Mouse (Mus musculus) hindbrain, embryonic 11.5 days (tissue): ENCODE data around the gene Slc30a3. TPM values are rescaled to one million over a fixed set of nuclear protein-coding genes. Genes with fewer than 3 reads are reported as not detected.
"Not testable (repeated sequence)": the region's sequence is repeated elsewhere in the genome, so short reads cannot be mapped to it uniquely, and the experiment has no call there.

Experiments
- ATAC-seq: fragments of 200-750 bp; cut with Nextera tagmentation; 2 replicates; pipeline ENCODE4 v1.8.0; 2017; ENCODE audit warnings: mild to moderate bottlenecking, moderate TSS enrichment, moderate library complexity; ENCODE audit not compliant: low FRiP score
- DNase-seq: peaks from one replicate; pipeline ENCODE4 v3.0.0-alpha.2; 2015; ENCODE audit warnings: low spot score
- H3K27ac ChIP-seq: fragments of 300-500 bp; sonication (generic); 2 replicates; pipeline ENCODE4 v1.5.1; 2014; ENCODE audit warnings: mild to moderate bottlenecking, low read depth, low read length
- H3K27me3 ChIP-seq: fragments of 300-500 bp; sonication (generic); 2 replicates; pipeline ENCODE4 v1.6.1; 2014; ENCODE audit warnings: mild to moderate bottlenecking, low read length, moderate library complexity, mixed read lengths; ENCODE audit not compliant: control insufficient read depth, insufficient read depth
- H3K36me3 ChIP-seq: fragments of 300-500 bp; sonication (generic); 2 replicates; pipeline ENCODE4 v1.6.1; 2014; ENCODE audit warnings: mild to moderate bottlenecking, low read length, moderate library complexity, mixed read lengths; ENCODE audit not compliant: control insufficient read depth, insufficient read depth
- H3K4me1 ChIP-seq: fragments of 300-500 bp; sonication (generic); replicated peaks from 2 replicates; pipeline ENCODE4 v1.6.1; 2014; ENCODE audit warnings: low read length, mixed read lengths; ENCODE audit not compliant: control insufficient read depth, insufficient read depth
- H3K4me2 ChIP-seq: fragments of 300-500 bp; sonication (generic); replicated peaks from 2 replicates; pipeline ENCODE4 v1.6.1; 2014; ENCODE audit warnings: mild to moderate bottlenecking, low read depth, low read length
- H3K4me3 ChIP-seq: fragments of 300-500 bp; sonication (generic); 2 replicates; pipeline ENCODE4 v1.5.1; 2014; ENCODE audit warnings: low read depth, low read length
- H3K9ac ChIP-seq: fragments of 300-500 bp; sonication (generic); 2 replicates; pipeline ENCODE4 v1.6.1; 2014; ENCODE audit warnings: low read depth, low read length
- H3K9me3 ChIP-seq: fragments of 300-500 bp; sonication (generic); 2 replicates; pipeline ENCODE4 v1.6.1; 2016; ENCODE audit warnings: low read length; ENCODE audit not compliant: control insufficient read depth
- WGBS: fragments of 180-500 bp; shearing (Covaris S2); extraction: QIAGEN DNeasy Blood & Tissue Kit; methylation state at CpG from one replicate; pipeline ENCODE4 v1.1.7; 2014; 5-methylcytosine and 5-hydroxymethylcytosine counted together
- polyA plus RNA-seq: library from polyadenylated mRNA; unstranded; fragments of >200 nt; fragmentation: Nextera tagmentation; extraction: Ambion mirVana; gene quantifications from 2 replicates; pipeline ENCODE4 v1.2.1, GENCODE M21; 2014

Slc30a3 gene
- polyA plus RNA-seq, 1 experiment from 2014 or later, result 9.2 TPM

GRCm38 (mm10) chr5:31048763-31049641, 59.0 kb downstream of the Slc30a3 start, which contains the start of gene Slc5a6:
Gene Slc5a6, minus strand, starts transcription at chr5:31048924.
- no peaks in the 10 kb centered on the region for H3K27me3 ChIP-seq
- peak within 1 kb of the TSS; percentile 81 for H3K4me2 ChIP-seq
- no peaks in the 10 kb centered on the region for H3K9me3 ChIP-seq
- H3K9ac ChIP-seq, result peak within 1 kb of the TSS; percentile 87
- H3K4me3 ChIP-seq, result peak within 1 kb of the TSS; percentile 72
- H3K4me1 ChIP-seq, result no peaks in the 10 kb centered on the region; the same call in 1 of the 2 replicates
- H3K36me3 ChIP-seq, result 0 out of 2 replicates have a peak, but pooled peaks cover 2% of the 10 kb centered on the region
- peak; percentile 57 for ATAC-seq
- peak; percentile 70 for DNase-seq
- WGBS, result under 1% methylated on average over 23 of the region's 23 CpGs
- H3K27ac ChIP-seq, result peak within 1 kb of the TSS; percentile 90

- peak within 1 kb of the TSS; percentile 81 for H3K4me2 ChIP-seq
- under 1% methylated on average over 69 of the region's 73 CpGs for WGBS
Measured at GRCm38 (mm10) chr5:31047848-31048762, 59.9 kb downstream of the Slc30a3 start, which contains the start of gene Atraid. Gene Atraid, plus strand, starts transcription at chr5:31048312.

GRCm38 (mm10) chr5:31047074-31047473, 61.0 kb downstream of the Slc30a3 start:
- H3K9ac ChIP-seq, result no peak overlapping the region; the same call in 1 of the 2 replicates
- H3K27me3 ChIP-seq, result no peaks in the 10 kb centered on the region
- H3K36me3 ChIP-seq, result 0 out of 2 replicates have a peak, but pooled peaks cover 2% of the 10 kb centered on the region
- H3K4me3 ChIP-seq, result no peak overlapping the region
- WGBS, result 85% methylated on average over 5 of the region's 5 CpGs
- H3K9me3 ChIP-seq, result no peaks in the 10 kb centered on the region
- ATAC-seq, result no peak
- H3K27ac ChIP-seq, result no peak overlapping the region
- no peaks in the 10 kb centered on the region for H3K4me1 ChIP-seq
- no peak for DNase-seq
- H3K4me2 ChIP-seq, result peak overlapping the region; percentile 81; the same call in 1 of the 2 replicates

More at GRCm38 (mm10) chr5:31047848-31048762, 59.9 kb downstream of the Slc30a3 start, which contains the start of gene Atraid:
- Histone ChIP-seq H3K36me3 (0 out of 2 replicates have a peak, but pooled peaks cover 2% of the 10 kb centered on the region), H3K9ac (peak within 1 kb of the TSS; percentile 87), H3K4me3 (peak within 1 kb of the TSS; percentile 72), H3K9me3 (no peaks in the 10 kb centered on the region), H3K4me1 (no peaks in the 10 kb centered on the region), H3K27ac (peak within 1 kb of the TSS; percentile 90), H3K27me3 (no peaks in the 10 kb centered on the region)
- peak; percentile 97 for ATAC-seq
- DNase-seq, result peak; percentile 98

GRCm38 (mm10) chr5:31046416-31046815, 61.6 kb downstream of the Slc30a3 start:
- no peak for ATAC-seq
- Histone ChIP-seq H3K36me3 (0 out of 2 replicates have a peak, but pooled peaks cover 2% of the 10 kb centered on the region), H3K4me3 (no peak overlapping the region), H3K27me3 (no peaks in the 10 kb centered on the region), H3K9me3 (no peaks in the 10 kb centered on the region), H3K4me2 (no peak overlapping the region), H3K4me1 (no peaks in the 10 kb centered on the region), H3K9ac (no peak overlapping the region), H3K27ac (no peak overlapping the region)
- WGBS, result 94% methylated on average over 6 of the region's 6 CpGs
- no peak for DNase-seq

- H3K4me1 ChIP-seq, result no peaks in the 10 kb centered on the region
- no peak for DNase-seq
- no peak for ATAC-seq
- no peak overlapping the region for H3K9ac ChIP-seq
- H3K36me3 ChIP-seq, result no peaks in the 10 kb centered on the region
- H3K27me3 ChIP-seq, result no peaks in the 10 kb centered on the region
- no peak overlapping the region for H3K4me3 ChIP-seq
- no peaks in the 10 kb centered on the region for H3K9me3 ChIP-seq
- WGBS, result 89% methylated on average over 7 of the region's 7 CpGs
- no peak overlapping the region for H3K27ac ChIP-seq
- no peak overlapping the region for H3K4me2 ChIP-seq
Measured at GRCm38 (mm10) chr5:31038171-31038845, 69.7 kb downstream of the Slc30a3 start.

GRCm38 (mm10) chr5:31036556-31036955, 71.5 kb downstream of the Slc30a3 start:
- not testable (repeated sequence) for DNase-seq, H3K4me2 ChIP-seq, H3K9ac ChIP-seq, H3K36me3 ChIP-seq, H3K4me3 ChIP-seq, H3K27ac ChIP-seq, ATAC-seq, H3K4me1 ChIP-seq, H3K27me3 ChIP-seq, H3K9me3 ChIP-seq
- WGBS, result 83% methylated on average over 11 of the region's 11 CpGs
